Mouse (Mus musculus): ENCODE measurements at regions not wholly inside any gene's neighbourhood (a gene's known extent, or its start where the extent isn't known, plus 50 kb on each side); places are given as distances from the start of the nearest gene placed in this dataset.

DNA sequence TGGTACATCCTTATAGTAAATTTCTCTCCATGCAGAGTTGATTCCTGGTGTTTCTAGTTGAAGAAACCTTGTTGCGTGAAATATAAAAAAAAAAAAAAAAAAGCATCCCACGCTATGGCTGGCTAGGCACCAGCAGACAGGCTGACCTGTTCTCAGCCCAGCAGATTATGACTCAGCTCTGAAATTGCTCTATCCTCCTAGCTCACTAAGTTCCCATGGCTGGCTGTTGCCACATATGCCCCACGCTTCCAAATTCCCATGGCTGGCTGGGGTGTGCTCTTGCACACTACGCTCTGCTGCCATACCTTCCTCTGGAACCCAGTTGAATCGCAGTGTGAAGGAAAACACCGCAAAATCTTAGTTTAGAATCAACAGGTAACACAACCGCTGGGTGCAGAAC, 270.1 kb downstream of the Mid1ip1 start:
- Histone ChIP-seq H3K4me3 (no peak overlapping the region), H3K9ac (no peak overlapping the region), H3K27me3 (no peaks in the 10 kb centered on the region), H3K27ac (no peak overlapping the region), H3K9me3 (no peaks in the 10 kb centered on the region), H3K36me3 (no peaks in the 10 kb centered on the region), H3K4me2 (no peak overlapping the region), H3K4me1 (no peaks in the 10 kb centered on the region)
- 86% methylated on average over 7 of the region's 7 CpGs for WGBS
- no peak for ATAC-seq (ENCODE audit: insufficient number of reproducible peaks, low FRiP score, low TSS enrichment, low read depth)

- H3K4me2 ChIP-seq = peak overlapping the region; percentile 38
- WGBS = 42% methylated on average over 6 of the region's 6 CpGs
- H3K27ac ChIP-seq = no peak overlapping the region
- H3K9me3 ChIP-seq = no peaks in the 10 kb centered on the region
- H3K27me3 ChIP-seq = peaks cover 11% of the 10 kb centered on the region
- ATAC-seq (ENCODE audit: insufficient number of reproducible peaks, low FRiP score, low TSS enrichment, low read depth) = no peak
- H3K9ac ChIP-seq = no peak overlapping the region
- peaks cover 7% of the 10 kb centered on the region for H3K4me1 ChIP-seq
- no peaks in the 10 kb centered on the region for H3K36me3 ChIP-seq
- 0 out of 2 replicates have a peak overlapping the region, but pooled peaks have one; percentile 8 for H3K4me3 ChIP-seq
These were observed 277.0 kb downstream of the Mid1ip1 start for GRCm38 (mm10) chrX:10991871-10992210.

- no peak for ATAC-seq (ENCODE audit: insufficient number of reproducible peaks, low FRiP score, low TSS enrichment, low read depth)
- Histone ChIP-seq H3K4me2 (peak overlapping the region; percentile 38), H3K27ac (no peak overlapping the region), H3K27me3 (peaks cover 11% of the 10 kb centered on the region), H3K9me3 (no peaks in the 10 kb centered on the region), H3K9ac (no peak overlapping the region), H3K36me3 (no peaks in the 10 kb centered on the region), H3K4me3 (peak overlapping the region; percentile 8; the same call in 1 of the 2 replicates), H3K4me1 (peaks cover 7% of the 10 kb centered on the region)
- WGBS = 23% methylated on average over 19 of the region's 19 CpGs
These were observed 277.6 kb downstream of the Mid1ip1 start for GRCm38 (mm10) chrX:10992211-10993004.

GRCm38 (mm10) chrX:10993005-10993377, 278.2 kb downstream of the Mid1ip1 start:
- Histone ChIP-seq H3K4me2 (peak overlapping the region; percentile 38), H3K27me3 (peaks cover 11% of the 10 kb centered on the region), H3K9ac (no peak overlapping the region), H3K9me3 (no peaks in the 10 kb centered on the region), H3K27ac (no peak overlapping the region), H3K4me1 (peaks cover 7% of the 10 kb centered on the region), H3K4me3 (peak overlapping the region; percentile 8; the same call in 1 of the 2 replicates), H3K36me3 (no peaks in the 10 kb centered on the region)
- ATAC-seq (ENCODE audit: insufficient number of reproducible peaks, low FRiP score, low TSS enrichment, low read depth) = no peak
- 31% methylated on average over 6 of the region's 6 CpGs for WGBS

DNA sequence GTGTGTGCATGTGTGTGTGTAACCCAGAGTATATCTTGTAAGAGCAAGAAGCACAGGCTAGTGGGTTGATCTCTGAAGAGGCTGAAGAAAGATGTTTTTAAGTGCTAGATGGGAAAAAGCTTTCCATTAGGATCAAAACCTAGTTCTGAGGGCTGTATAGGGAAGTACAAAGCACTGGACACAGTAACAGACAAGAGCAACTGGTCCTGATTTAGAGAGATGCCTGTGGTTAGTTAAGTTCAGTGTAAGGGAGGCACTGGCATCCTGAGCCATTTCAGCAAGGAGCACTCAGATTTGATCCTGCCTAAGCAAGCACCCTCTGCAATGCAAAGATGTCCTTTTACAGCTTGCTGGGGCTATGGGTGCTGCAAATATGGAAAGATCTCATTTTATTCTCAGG, 280.1 kb downstream of the Mid1ip1 start:
- Histone ChIP-seq H3K27me3 (peaks cover 11% of the 10 kb centered on the region), H3K4me2 (no peak overlapping the region), H3K4me3 (no peak overlapping the region), H3K27ac (no peak overlapping the region), H3K36me3 (no peaks in the 10 kb centered on the region), H3K9ac (no peak overlapping the region), H3K9me3 (no peaks in the 10 kb centered on the region), H3K4me1 (peaks cover 7% of the 10 kb centered on the region)
- ATAC-seq (ENCODE audit: insufficient number of reproducible peaks, low FRiP score, low TSS enrichment, low read depth) = no peak

GRCm38 (mm10) chrX:11001180-11001579, 286.4 kb downstream of the Mid1ip1 start:
- ATAC-seq (ENCODE audit: insufficient number of reproducible peaks, low FRiP score, low TSS enrichment, low read depth) = no peak
- Histone ChIP-seq H3K4me3 (no peak overlapping the region), H3K4me1 (no peaks in the 10 kb centered on the region), H3K27me3 (no peaks in the 10 kb centered on the region), H3K4me2 (no peak overlapping the region), H3K9me3 (no peaks in the 10 kb centered on the region), H3K36me3 (no peaks in the 10 kb centered on the region), H3K27ac (no peak overlapping the region), H3K9ac (no peak overlapping the region)
- 73% methylated on average over 3 of the region's 3 CpGs for WGBS

GRCm38 (mm10) chrX:11039278-11039677, 259.8 kb upstream of the H2al1a start:
- no peaks in the 10 kb centered on the region for H3K4me1 ChIP-seq
- H3K4me2 ChIP-seq = no peak overlapping the region
- H3K9ac ChIP-seq = no peak overlapping the region
- no peaks in the 10 kb centered on the region for H3K9me3 ChIP-seq
- no peak overlapping the region for H3K4me3 ChIP-seq
- no peaks in the 10 kb centered on the region for H3K36me3 ChIP-seq
- H3K27ac ChIP-seq = no peak overlapping the region
- no peak for ATAC-seq (ENCODE audit: insufficient number of reproducible peaks, low FRiP score, low TSS enrichment, low read depth)
- no peaks in the 10 kb centered on the region for H3K27me3 ChIP-seq

GRCm38 (mm10) chrX:11046769-11047168, 252.3 kb upstream of the H2al1a start:
- Histone ChIP-seq H3K4me1 (no peaks in the 10 kb centered on the region), H3K27ac (no peak overlapping the region), H3K9ac (no peak overlapping the region), H3K4me3 (no peak overlapping the region), H3K9me3 (no peaks in the 10 kb centered on the region), H3K27me3 (no peaks in the 10 kb centered on the region), H3K36me3 (no peaks in the 10 kb centered on the region), H3K4me2 (no peak overlapping the region)
- ATAC-seq (ENCODE audit: insufficient number of reproducible peaks, low FRiP score, low TSS enrichment, low read depth) = no peak
- WGBS = 86% methylated on average over 3 of the region's 3 CpGs

- Histone ChIP-seq H3K9me3 (no peaks in the 10 kb centered on the region), H3K27ac (no peak overlapping the region), H3K9ac (no peak overlapping the region), H3K36me3 (no peaks in the 10 kb centered on the region), H3K4me1 (no peaks in the 10 kb centered on the region), H3K27me3 (peaks cover 5% of the 10 kb centered on the region; the same call in 1 of the 2 replicates), H3K4me2 (no peak overlapping the region), H3K4me3 (no peak overlapping the region)
- whole genome bisulfite sequencing = 59% methylated on average over 3 of the region's 3 CpGs
- ATAC-seq (ENCODE audit: insufficient number of reproducible peaks, low FRiP score, low TSS enrichment, low read depth) = no peak
These were observed 216.9 kb upstream of the H2al1a start for GRCm38 (mm10) chrX:11082171-11082570.

GRCm38 (mm10) chrX:11082845-11083244, 216.2 kb upstream of the H2al1a start:
- WGBS = 79% methylated on average over 3 of the region's 3 CpGs
- Histone ChIP-seq H3K27ac (no peak overlapping the region), H3K9ac (no peak overlapping the region), H3K36me3 (no peaks in the 10 kb centered on the region), H3K27me3 (peaks cover 5% of the 10 kb centered on the region; the same call in 1 of the 2 replicates), H3K4me1 (no peaks in the 10 kb centered on the region), H3K9me3 (no peaks in the 10 kb centered on the region), H3K4me3 (no peak overlapping the region), H3K4me2 (no peak overlapping the region)
- ATAC-seq (ENCODE audit: insufficient number of reproducible peaks, low FRiP score, low TSS enrichment, low read depth) = no peak

DNA sequence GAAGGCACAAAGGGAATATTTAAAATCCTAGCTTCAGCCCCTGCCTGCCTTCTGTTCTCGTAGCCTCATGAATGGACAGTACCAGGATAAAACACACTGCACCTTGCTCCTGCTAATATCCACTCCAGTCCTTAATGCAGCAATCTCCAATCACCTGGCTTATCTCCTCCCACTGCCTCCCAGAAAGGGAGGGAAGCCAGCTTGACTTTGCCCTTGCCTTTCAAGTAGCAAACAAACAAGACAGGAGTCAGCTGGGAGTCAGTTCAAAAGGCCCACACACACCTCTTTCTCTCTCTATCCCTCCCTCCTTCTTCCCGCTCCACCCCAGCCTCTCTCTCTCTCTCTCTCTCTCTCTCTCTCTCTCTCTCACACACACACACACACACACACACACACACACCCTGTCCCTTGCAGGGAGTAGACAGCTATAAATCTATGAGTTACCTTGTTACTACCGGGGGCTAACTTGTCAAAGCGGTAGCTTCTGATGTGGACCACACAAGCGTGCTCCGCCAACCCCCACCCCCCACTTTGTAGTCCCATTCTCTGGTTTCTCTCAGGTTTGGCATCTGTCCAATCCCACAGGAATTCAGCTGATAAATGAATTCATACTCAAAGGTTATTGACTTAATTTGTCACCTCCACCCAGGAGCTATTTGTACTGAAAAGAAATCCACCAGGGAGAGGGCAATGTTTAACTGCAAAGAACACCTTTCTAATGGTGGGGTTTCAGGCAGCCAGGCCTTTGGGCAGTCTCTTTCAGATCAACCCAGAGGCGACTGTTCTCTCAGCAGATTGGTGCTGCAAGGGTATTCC, 212.6 kb upstream of the H2al1a start:
- Histone ChIP-seq H3K4me1 (no peaks in the 10 kb centered on the region), H3K27ac (no peak overlapping the region), H3K4me3 (no peak overlapping the region), H3K9ac (no peak overlapping the region), H3K27me3 (peaks cover 6% of the 10 kb centered on the region; the same call in 1 of the 2 replicates), H3K36me3 (no peaks in the 10 kb centered on the region), H3K9me3 (no peaks in the 10 kb centered on the region), H3K4me2 (no peak overlapping the region)
- WGBS = 49% methylated on average over 6 of the region's 7 CpGs
- no peak for ATAC-seq (ENCODE audit: insufficient number of reproducible peaks, low FRiP score, low TSS enrichment, low read depth)

- H3K4me1 ChIP-seq = no peaks in the 10 kb centered on the region
- peaks cover 6% of the 10 kb centered on the region; the same call in 1 of the 2 replicates for H3K27me3 ChIP-seq
- H3K9ac ChIP-seq = no peak overlapping the region
- no peaks in the 10 kb centered on the region for H3K9me3 ChIP-seq
- peak overlapping the region; percentile 38 for H3K4me2 ChIP-seq
- ATAC-seq (ENCODE audit: insufficient number of reproducible peaks, low FRiP score, low TSS enrichment, low read depth) = no peak
- no peak overlapping the region for H3K27ac ChIP-seq
- WGBS = 28% methylated on average over 13 of the region's 14 CpGs
- H3K36me3 ChIP-seq = no peaks in the 10 kb centered on the region
- peak overlapping the region; percentile 8; the same call in 1 of the 2 replicates for H3K4me3 ChIP-seq
These were observed 211.1 kb upstream of the H2al1a start for GRCm38 (mm10) chrX:11087913-11088312.

Measured in limb, embryonic 15.5 days (tissue).